Mouse (Mus musculus): ENCODE measurements around the gene Dolk.

The Dolk gene

GRCm38 (mm10) chr2:30286192-30287026 lies at the start of gene Dolk, which contains the start of gene Nup188:
Dolk (minus strand) TSS chr2:30286334.
Nup188 (plus strand) TSS chr2:30286397.
- peak; percentile 95 to 99 for DNase-seq (ENCODE audit: low spot score in 2 of 2)

DNA sequence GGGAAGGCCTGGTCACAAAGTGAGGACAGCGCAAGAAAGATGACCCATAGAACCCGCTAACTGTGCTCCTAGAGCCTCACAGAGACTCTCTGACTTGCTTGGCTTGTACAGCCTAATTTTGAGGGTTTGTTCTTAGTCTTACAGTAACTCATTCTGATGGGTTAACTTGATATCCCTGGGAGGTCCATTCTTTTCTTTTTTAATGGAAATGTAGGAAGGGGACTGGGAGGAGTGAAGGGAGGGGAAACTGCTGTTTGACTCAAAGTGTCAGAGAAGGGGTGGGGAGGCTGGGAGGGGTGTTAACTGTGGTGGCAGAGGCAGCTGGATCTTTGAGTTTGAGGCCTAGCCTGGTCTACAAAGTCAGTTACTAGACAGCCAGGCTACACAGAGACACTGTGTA lies 49.2 kb upstream of the Dolk start:
- DNase-seq (ENCODE audit: low spot score in 2 of 2) = no peak

GRCm38 (mm10) chr2:30328791-30329190 lies 42.7 kb upstream of the Dolk start:
- DNase-seq (ENCODE audit: low spot score in 2 of 2) = no peak

GRCm38 (mm10) chr2:30327276-30327675 lies 41.1 kb upstream of the Dolk start:
- DNase-seq (ENCODE audit: low spot score in 2 of 2) = no peak

GRCm38 (mm10) chr2:30325296-30325695 lies 39.2 kb upstream of the Dolk start:
- no peak for DNase-seq (ENCODE audit: low spot score in 2 of 2)

DNA sequence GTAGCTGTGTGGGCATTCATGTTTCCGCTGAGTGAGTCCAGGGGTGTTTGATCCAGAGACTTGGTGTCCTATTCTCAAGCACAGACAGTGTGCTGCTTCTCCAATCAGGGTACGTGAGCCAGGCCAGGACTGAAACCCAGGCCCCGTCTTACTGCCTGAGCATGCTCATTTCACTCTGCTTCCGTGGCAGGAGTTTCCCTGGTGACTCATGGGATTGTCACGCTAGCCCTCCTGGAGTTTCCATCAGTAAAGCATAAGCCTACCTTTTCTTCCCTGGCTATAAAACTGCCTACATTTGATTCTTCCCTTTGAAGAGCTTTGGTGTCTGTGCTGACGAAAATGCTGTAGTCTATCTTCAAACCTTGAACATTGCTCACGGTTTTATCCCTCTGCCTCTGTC lies 37.0 kb upstream of the Dolk start:
- no peak for DNase-seq (ENCODE audit: low spot score in 2 of 2)

- DNase-seq (ENCODE audit: low spot score in 2 of 2) = no peak
These were observed 33.1 kb upstream of the Dolk start for GRCm38 (mm10) chr2:30319260-30319659.

DNA sequence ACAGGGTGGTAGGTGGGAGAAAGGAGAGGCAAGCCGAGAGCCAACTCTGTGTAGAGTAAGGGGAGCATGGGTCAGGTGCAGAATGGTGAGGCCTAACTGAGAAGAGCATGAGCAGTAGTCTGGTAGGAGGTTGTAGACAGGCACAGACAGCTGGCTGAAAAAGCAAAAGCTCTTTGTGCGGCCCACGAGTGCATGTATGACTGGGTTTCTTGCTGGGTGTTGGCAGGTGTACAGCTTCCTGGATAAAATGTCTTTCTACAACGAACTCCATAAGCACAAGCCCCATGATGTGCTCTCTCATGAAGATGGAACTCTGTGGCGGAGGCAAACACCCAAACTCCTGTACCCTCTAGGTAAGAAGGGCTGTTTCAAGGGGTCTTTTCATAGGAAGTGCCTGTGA lies 30.8 kb upstream of the Dolk start:
- DNase-seq (ENCODE audit: low spot score in 2 of 2) = no peak

- no peak for DNase-seq (ENCODE audit: low spot score in 2 of 2)
These were observed 30.0 kb upstream of the Dolk start for GRCm38 (mm10) chr2:30316136-30316535.

DNA sequence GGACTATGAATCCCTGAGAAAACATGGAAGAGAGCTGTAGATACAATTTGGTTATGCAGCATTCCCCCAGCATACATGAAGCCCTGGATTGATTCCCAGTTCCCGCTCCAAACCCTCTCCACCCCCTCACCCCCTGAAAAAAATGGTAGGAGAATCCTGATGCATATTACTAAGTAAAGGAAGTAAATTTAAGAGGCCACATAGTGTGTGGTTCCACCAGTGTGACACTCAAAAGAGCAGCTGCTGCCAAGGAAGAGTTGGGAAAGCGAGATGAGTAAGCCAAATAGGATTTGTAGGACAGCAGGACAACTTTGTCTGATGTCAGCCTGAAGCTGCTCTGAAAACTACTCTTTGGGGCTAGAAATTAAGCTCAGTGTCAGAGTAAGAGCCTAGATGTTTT lies 25.3 kb upstream of the Dolk start:
- DNase-seq (ENCODE audit: low spot score in 2 of 2) = no peak

- DNase-seq (ENCODE audit: low spot score in 2 of 2) = no peak
These were observed 23.2 kb upstream of the Dolk start for GRCm38 (mm10) chr2:30309351-30309750.

- DNase-seq (ENCODE audit: low spot score in 2 of 2) = no peak
These were observed 20.0 kb upstream of the Dolk start for GRCm38 (mm10) chr2:30306087-30306486.

DNA sequence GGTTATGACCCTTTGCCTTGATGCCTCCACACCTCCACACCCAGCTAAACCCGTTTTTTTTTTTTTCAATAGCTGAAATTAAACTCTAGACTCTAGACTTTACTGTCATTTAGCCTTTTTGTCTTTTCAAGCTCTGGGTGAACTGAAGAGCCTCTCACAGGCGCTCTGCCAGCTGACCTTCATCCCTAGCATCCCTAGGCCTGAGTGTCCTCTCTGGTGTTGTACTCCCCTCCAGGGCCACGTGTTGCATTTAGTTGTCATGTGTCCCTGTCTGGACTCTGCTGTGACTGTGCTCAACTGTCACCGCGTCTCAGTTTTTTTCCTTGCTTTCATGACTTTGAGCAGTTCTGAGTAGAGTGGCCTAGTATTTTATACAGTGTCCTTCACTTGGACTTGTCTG lies 13.8 kb upstream of the Dolk start:
- DNase-seq (ENCODE audit: low spot score in 2 of 2) = no peak

DNA sequence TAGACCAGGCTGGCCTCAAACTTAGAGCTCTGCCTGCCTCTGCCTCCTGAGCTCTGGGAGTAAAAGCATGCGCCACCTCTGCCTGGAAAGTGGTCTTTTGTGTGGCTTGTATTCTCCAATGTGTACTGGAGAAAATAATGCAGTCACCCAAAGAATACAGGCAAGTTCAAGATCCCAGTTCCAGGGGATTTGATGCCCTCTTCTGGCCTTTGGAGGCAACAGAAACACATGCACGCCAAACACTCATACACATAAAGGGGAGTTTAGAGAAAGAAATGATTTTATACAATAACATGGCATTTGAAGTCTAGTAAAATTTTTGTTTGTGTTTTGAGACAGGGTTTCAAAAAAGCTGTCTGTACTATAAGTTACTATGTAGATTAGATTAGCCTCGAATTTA lies 13.4 kb upstream of the Dolk start:
- no peak for DNase-seq (ENCODE audit: low spot score in 2 of 2)

- peak in 1 of 2 experiments; percentile 17 for DNase-seq (ENCODE audit: low spot score in 2 of 2)
These were observed 866 bp upstream of the Dolk start for GRCm38 (mm10) chr2:30287027-30287373.

DNA sequence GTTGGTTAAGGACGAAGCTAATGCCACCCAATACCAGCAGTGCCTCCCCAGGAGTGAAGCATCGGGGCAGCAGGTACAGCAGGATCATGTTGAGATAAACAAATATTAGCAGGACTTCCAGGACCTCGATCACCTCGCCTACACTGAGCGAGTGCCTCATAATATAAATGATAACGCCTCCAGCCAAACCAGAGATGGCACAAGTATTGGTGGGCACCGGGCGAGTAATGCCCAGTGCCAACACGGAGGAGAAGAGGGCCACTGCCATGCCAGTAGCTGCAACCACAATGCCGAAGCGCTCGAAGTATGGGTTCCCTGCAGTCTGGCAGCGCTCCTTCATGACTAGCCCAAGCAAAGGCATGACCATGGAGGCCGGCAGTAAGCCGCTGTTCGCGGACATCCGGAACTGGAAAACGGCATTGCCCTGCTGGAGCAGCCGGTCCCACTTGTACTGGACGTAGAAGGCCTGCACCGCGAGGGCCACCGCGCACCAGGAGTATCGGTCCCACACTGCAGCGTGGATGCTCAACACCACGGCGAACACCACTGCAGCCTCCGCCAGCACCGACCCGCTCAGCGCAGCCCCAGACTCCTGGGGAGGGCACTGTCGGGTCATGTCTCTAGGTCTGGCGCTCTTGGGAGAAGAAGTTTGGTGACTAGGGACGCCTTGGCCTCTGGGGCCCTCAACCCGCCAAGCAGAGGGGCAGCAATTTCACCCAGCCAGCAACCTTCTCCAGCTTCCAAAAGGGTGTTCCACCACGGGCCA lies 535 bp downstream of the Dolk start:
- no peak for DNase-seq (ENCODE audit: low spot score in 2 of 2)

- no peak for DNase-seq (ENCODE audit: low spot score in 2 of 2)
These were observed 1.1 kb downstream of the Dolk start for GRCm38 (mm10) chr2:30285004-30285403.

DNA sequence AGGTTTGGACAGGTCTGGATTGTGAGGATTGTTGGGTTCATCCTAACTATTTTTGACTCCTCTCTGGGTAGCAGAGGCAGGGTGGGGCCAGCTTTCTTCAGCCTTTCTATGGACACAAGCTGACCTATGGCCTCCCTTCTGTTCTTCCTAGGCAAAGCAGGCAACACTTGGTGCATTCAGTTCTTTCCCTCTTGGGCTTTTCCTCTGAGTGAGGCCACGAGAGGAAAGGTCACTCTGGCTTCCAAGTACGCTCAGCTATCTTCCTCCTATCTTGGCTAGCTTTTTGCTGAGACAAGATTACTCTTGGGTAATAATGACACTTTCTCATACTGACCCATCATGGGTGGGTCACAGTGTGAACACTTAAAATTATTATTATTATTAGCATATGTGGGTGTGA lies 2.9 kb downstream of the Dolk start:
- no peak for DNase-seq (ENCODE audit: low spot score in 2 of 2)

DNA sequence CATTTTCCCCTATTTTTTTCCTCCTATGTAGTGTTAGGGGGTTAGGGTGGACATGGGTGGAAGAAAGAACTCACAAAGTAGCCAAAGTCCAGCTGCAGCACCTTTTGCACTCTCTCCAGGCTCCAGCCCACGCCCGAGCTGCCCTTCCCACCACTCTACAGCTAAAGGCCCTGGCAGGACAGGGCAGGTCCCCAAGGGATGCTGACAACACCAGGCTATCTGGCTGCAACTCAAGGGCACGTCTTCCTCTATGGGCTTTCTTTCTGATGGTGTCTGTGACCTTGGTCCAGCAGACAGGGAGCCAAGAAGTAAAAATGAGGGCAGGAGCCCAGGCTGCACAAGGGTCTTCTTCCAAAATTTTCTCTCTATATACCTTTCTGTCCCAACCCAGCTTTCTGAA lies 4.5 kb downstream of the Dolk start:
- DNase-seq (ENCODE audit: low spot score in 2 of 2) = no peak

GRCm38 (mm10) chr2:30280743-30281142 lies 5.4 kb downstream of the Dolk start, which contains the start of gene Gm28038:
Gm28038 (plus strand) TSS chr2:30281043.
- DNase-seq (ENCODE audit: low spot score in 2 of 2) = no peak

DNA sequence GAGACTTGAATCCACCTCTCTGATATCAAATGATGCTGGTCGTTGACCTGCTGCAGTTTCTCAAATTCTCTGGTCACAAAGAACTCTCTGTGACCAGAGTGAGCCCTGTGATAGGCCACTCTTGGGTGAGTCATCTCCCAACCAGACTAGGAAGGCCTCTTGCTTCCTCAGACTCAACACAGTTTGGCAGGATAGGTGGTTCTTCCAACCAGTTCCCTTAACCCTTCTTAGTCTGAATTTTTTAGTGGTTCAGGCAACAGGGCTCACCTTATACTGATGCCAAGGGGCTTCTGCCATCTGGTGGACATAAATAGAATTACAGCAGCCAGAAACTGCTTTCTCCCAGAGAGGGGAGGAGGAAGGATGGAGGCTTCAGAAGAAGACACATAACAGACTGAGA lies 16.0 kb downstream of the Dolk start:
- DNase-seq (ENCODE audit: low spot score in 2 of 2) = peak; percentile 39 to 60

GRCm38 (mm10) chr2:30269241-30269990 lies 16.7 kb downstream of the Dolk start:
- DNase-seq (ENCODE audit: low spot score in 2 of 2) = no peak
